Mouse (Mus musculus): ENCODE results near the gene Afg3l1.

GRCm38 (mm10) chr8:123516596-123516995 lies 38.9 kb downstream of the Afg3l1 start:
- no peak for TF ChIP-seq CTCF (IDR thresholded peaks at IDR 0.05; ENCODE audit: borderline replicate concordance, extremely low read depth, insufficient read depth, insufficient read length)
- no peak for TF ChIP-seq POLR2A (IDR thresholded peaks at IDR 0.05; ENCODE audit: borderline replicate concordance, extremely low read depth, insufficient read depth, insufficient read length, poor library complexity, severe bottlenecking)

Measured in brain, embryonic 14.5 days (tissue).